Mouse (Mus musculus) CH12.LX (cell line): Measurements from ENCODE around the gene Pomt2. TPM values are rescaled to one million over a fixed set of nuclear protein-coding genes. Genes with fewer than 3 reads are reported as not detected.

Experiments used
- DNase-seq: peaks from one replicate; pipeline ENCODE4 v3.0.0-alpha.2; 2013; ENCODE audit errors: extremely low read depth
- H3K27ac ChIP-seq: 2 replicates; pipeline ENCODE4 v1.5.1; 2012; ENCODE audit warnings: low read depth, mild to moderate bottlenecking, control low read depth, moderate library complexity; ENCODE audit not compliant: insufficient read depth
- H3K27me3 ChIP-seq: replicated peaks from 2 replicates; pipeline ENCODE3; 2012; ENCODE audit warnings: inconsistent platforms
- H3K36me3 ChIP-seq, 2 experiments: replicated peaks in 1 of 2; 2 replicates each; pipeline versions ENCODE3 to v1.6.1; 2012; ENCODE audit warnings: inconsistent platforms in 1 of 2, low read length in 1 of 2, mild to moderate bottlenecking in 1 of 2, mixed read lengths in 1 of 2, moderate library complexity in 1 of 2; ENCODE audit not compliant: control insufficient read depth in 1 of 2, insufficient read depth in 1 of 2
- H3K4me1 ChIP-seq, 2 experiments: 2 replicates each; pipeline ENCODE4 v1.6.1; 2012; ENCODE audit warnings: inconsistent platforms in 1 of 2, moderate library complexity in 1 of 2; ENCODE audit not compliant: insufficient read depth in 2 of 2, control insufficient read depth in 1 of 2
- H3K4me2 ChIP-seq: 2 replicates; pipeline ENCODE4 v1.6.1; 2012; ENCODE audit warnings: low read depth, mild to moderate bottlenecking, control low read depth; ENCODE audit not compliant: poor library complexity, insufficient read depth, severe bottlenecking
- H3K4me3 ChIP-seq, 3 experiments: fragments of 150-350 bp in 1 of 3; sonication (generic) in 1 of 3; replicated peaks in 1 of 3; 2 replicates each; pipeline versions ENCODE3 to v1.5.1; 2011 to 2012; ENCODE audit warnings: low read depth in 2 of 3, low read length in 2 of 3, mild to moderate bottlenecking in 2 of 3, moderate library complexity in 2 of 3, control low read depth in 1 of 3, improper control_type of control experiment in 1 of 3, inconsistent platforms in 1 of 3, mixed read lengths in 1 of 3; ENCODE audit not compliant: poor library complexity in 1 of 3
- H3K79me2 ChIP-seq: replicated peaks from 2 replicates; pipeline ENCODE4 v1.6.1; 2012; ENCODE audit warnings: mild to moderate bottlenecking, moderate library complexity; ENCODE audit not compliant: control insufficient read depth, poor library complexity, insufficient read depth, severe bottlenecking; ENCODE audit errors: extremely low read depth
- H3K9ac ChIP-seq: 2 replicates; pipeline ENCODE4 v1.6.1; 2012; ENCODE audit warnings: low read depth, mild to moderate bottlenecking, control low read depth, moderate library complexity; ENCODE audit not compliant: insufficient read depth
- H3K9me3 ChIP-seq: replicated peaks from 2 replicates; pipeline ENCODE3; 2012; ENCODE audit warnings: low read length, inconsistent platforms, mixed read lengths
- BHLHE40 ChIP-seq: IDR thresholded peaks from 2 replicates; pipeline ENCODE4 v1.6.1; 2011; ENCODE audit warnings: mild to moderate bottlenecking, low read depth, low read length, improper control_type of control experiment
- CHD1 ChIP-seq: IDR thresholded peaks from 2 replicates; pipeline ENCODE4 v1.6.1; 2012; ENCODE audit warnings: low read depth, low read length, improper control_type of control experiment, inconsistent platforms
- CHD2 ChIP-seq: IDR thresholded peaks from 2 replicates; pipeline ENCODE4 v1.6.1; 2011; ENCODE audit warnings: low read length, improper control_type of control experiment
- CTCF ChIP-seq, 2 experiments: IDR thresholded peaks in 1 of 2; conservative IDR thresholded peaks in 1 of 2; 2 replicates each; pipeline ENCODE4 v1.5.1; 2011 to 2012; ENCODE audit warnings: low read depth in 2 of 2, low read length in 2 of 2, improper control_type of control experiment in 1 of 2, inconsistent platforms in 1 of 2, mild to moderate bottlenecking in 1 of 2, moderate library complexity in 1 of 2
- ELF1 ChIP-seq: IDR thresholded peaks from 2 replicates; pipeline ENCODE4 v1.6.1; 2014; ENCODE audit warnings: low read depth, mild to moderate bottlenecking, inconsistent platforms, low read length, improper control_type of control experiment
- GABPA ChIP-seq: IDR thresholded peaks from 2 replicates; pipeline ENCODE4 v1.6.1; 2012; ENCODE audit warnings: low read depth, low read length, improper control_type of control experiment, inconsistent platforms; ENCODE audit not compliant: insufficient replicate concordance
- HCFC1 ChIP-seq: IDR thresholded peaks from 2 replicates; pipeline ENCODE4 v1.6.1; 2012; ENCODE audit warnings: low read depth, mild to moderate bottlenecking, inconsistent platforms, low read length, improper control_type of control experiment
- MAFK ChIP-seq: IDR thresholded peaks from 2 replicates; pipeline ENCODE4 v1.6.1; 2011; ENCODE audit warnings: low read length, improper control_type of control experiment; ENCODE audit not compliant: insufficient replicate concordance
- MAX ChIP-seq: IDR thresholded peaks from 2 replicates; pipeline ENCODE4 v1.6.1; 2011; ENCODE audit warnings: low read length, improper control_type of control experiment
- MAZ ChIP-seq: IDR thresholded peaks from 2 replicates; pipeline ENCODE4 v1.6.1; 2012; ENCODE audit warnings: low read depth, mild to moderate bottlenecking, inconsistent platforms, low read length, improper control_type of control experiment, moderate library complexity
- MEF2A ChIP-seq: IDR thresholded peaks from 2 replicates; pipeline ENCODE4 v1.6.1; 2014; ENCODE audit warnings: low read depth, mild to moderate bottlenecking, inconsistent platforms, low read length, improper control_type of control experiment, borderline replicate concordance
- NELFE ChIP-seq: IDR thresholded peaks from 2 replicates; pipeline ENCODE4 v1.6.1; 2011; ENCODE audit warnings: low read depth, low read length, improper control_type of control experiment
- SMC3 ChIP-seq: IDR thresholded peaks from 2 replicates; pipeline ENCODE4 v1.6.1; 2011; ENCODE audit warnings: low read depth, low read length, improper control_type of control experiment
- TBP ChIP-seq: conservative IDR thresholded peaks from 2 replicates; pipeline ENCODE4 v1.6.1; 2011; ENCODE audit warnings: low read depth, low read length, improper control_type of control experiment
- USF1 ChIP-seq: IDR thresholded peaks from 2 replicates; pipeline ENCODE4 v1.6.1; 2014; ENCODE audit warnings: low read depth, mild to moderate bottlenecking, inconsistent platforms, low read length, improper control_type of control experiment
- ZNF384 ChIP-seq: IDR thresholded peaks from 2 replicates; pipeline ENCODE4 v1.6.1; 2012; ENCODE audit warnings: low read depth, low read length, improper control_type of control experiment, inconsistent platforms
- dilution Hi-C: fragments of 300-500 bp; cut with MboI; formaldehyde crosslinking; loops from 2 replicates; pipeline ENCODE4 v1.14.3; 2020; ENCODE audit warnings: low sequenced_read_pairs; ENCODE audit not compliant: extremely low pct_unique_long_range_greater_than_20kb, extremely low pct_ligation_motif_present
- in situ Hi-C: fragments of 300-500 bp; cut with MboI; formaldehyde crosslinking; loops from 3 replicates; pipeline ENCODE4 v1.14.3; 2019; ENCODE audit warnings: low sequenced_read_pairs, low pct_ligation_motif_present, low pct_unique_long_range_greater_than_20kb, mixed read lengths
- polyA plus RNA-seq: library from polyadenylated mRNA; unstranded; fragments of >175 nt; gene quantifications from 2 replicates; pipeline ENCODE4 v1.2.1, GENCODE M21; 2012; ENCODE audit warnings: low read depth; ENCODE audit not compliant: insufficient read length
- total RNA-seq, 2 experiments: library from RNA; depleted of rRNA; stranded (reverse); fragments of 300-350 nt in 1 of 2; fragments of >200 nt in 1 of 2; gene quantifications; 2 replicates each; pipeline ENCODE4 v1.2.3; 2012 to 2014

Pomt2 gene
- total and polyA plus RNA-seq, 3 experiments: 11.6 to 12.8 (median 11.7) TPM

GRCm38 (mm10) chr12:87082797-87083196 is 65.0 kb downstream of the Pomt2 start:
- H3K79me2 ChIP-seq: no peaks in the 10 kb centered on the region
- DNase-seq: no peak
- H3K4me3 ChIP-seq: no peak overlapping the region
- TF ChIP-seq SMC3 (no peak), NELFE (no peak), BHLHE40 (no peak), CHD2 (no peak), MAX (no peak)
- H3K36me3 ChIP-seq: no peaks in the 10 kb centered on the region
- H3K9me3 ChIP-seq: no peaks in the 10 kb centered on the region
- dilution Hi-C loops: no loop called here
- peaks cover 41% of the 10 kb centered on the region for H3K27me3 ChIP-seq
- no peaks in the 10 kb centered on the region; a peak in 1 of 4 replicates for H3K4me1 ChIP-seq
- no peak overlapping the region for H3K27ac ChIP-seq
- H3K9ac ChIP-seq: no peak overlapping the region
- in situ Hi-C loops: no loop called here
- no peak overlapping the region for H3K4me2 ChIP-seq

GRCm38 (mm10) chr12:87076610-87077009 is 71.2 kb downstream of the Pomt2 start:
- Histone ChIP-seq H3K27ac (no peak overlapping the region), H3K27me3 (peaks cover 17% of the 10 kb centered on the region), H3K4me2 (no peak overlapping the region), H3K4me1 (no peaks in the 10 kb centered on the region), H3K4me3 (no peak overlapping the region), H3K9ac (no peak overlapping the region), H3K9me3 (no peaks in the 10 kb centered on the region), H3K79me2 (no peaks in the 10 kb centered on the region), H3K36me3 (no peaks in the 10 kb centered on the region)
- no peak for TF ChIP-seq MEF2A
- TF ChIP-seq CTCF (conservative IDR thresholded peaks at IDR 0.05 in 1 of 2, IDR thresholded peaks at IDR 0.05 in 1 of 2; ENCODE audit: low read depth in 2 of 2, low read length in 2 of 2): no peak
- TF ChIP-seq NELFE: no peak
- TF ChIP-seq MAZ: no peak
- no peak for TF ChIP-seq USF1
- no peak for TF ChIP-seq MAFK
- no peak for TF ChIP-seq CHD1
- no peak for TF ChIP-seq GABPA
- TF ChIP-seq ELF1: peak; percentile 62; the same call in 1 of the 2 replicates
- TF ChIP-seq ZNF384: no peak
- no peak for TF ChIP-seq SMC3
- TF ChIP-seq TBP: 0 out of 2 replicates have a peak, but pooled peaks have one; percentile 54
- TF ChIP-seq HCFC1: peak; percentile 74
- peak; percentile 24 for DNase-seq
- in situ Hi-C loops (no loop called here), dilution Hi-C loops (no loop called here)
